Mouse (Mus musculus): ENCODE results near the gene Fbxl5. TPM values are rescaled to one million over a fixed set of nuclear protein-coding genes. Genes with fewer than 3 reads are reported as not detected.
A peak's percentile ranks its signal among the peaks of the same experiment; 100 is the strongest.

Gene Fbxl5
- polyA plus RNA-seq, 1 experiment from 2014 or later, result 71.3 TPM

DNA sequence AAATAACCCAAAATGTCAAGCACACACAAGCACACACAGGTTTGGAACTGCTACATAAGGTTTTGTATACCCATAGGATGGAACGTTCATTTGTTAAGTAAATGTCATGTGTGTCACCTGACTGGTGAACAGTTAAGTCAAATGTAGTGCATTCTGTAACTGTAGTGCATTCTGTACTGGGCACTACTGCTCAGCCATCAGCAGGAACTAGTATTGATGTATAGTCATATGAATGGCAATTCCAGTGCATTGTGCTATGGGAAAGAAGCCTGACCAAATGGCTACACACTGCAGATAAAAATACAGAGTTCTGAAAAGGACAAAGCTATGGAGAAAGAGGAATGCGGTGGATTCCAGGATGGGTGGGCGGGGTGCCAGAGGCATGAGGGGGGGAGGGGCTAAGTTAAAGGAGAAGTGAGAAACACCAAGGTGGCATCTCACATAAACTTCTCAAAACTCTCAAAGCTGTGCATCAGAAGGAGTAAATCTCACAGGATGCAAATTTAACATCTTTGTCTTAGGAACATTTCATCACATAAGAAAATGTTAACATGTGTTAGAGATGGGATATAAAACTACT is 21.2 kb upstream of the Fbxl5 start:
- Histone ChIP-seq H3K27me3 (ENCODE audit: control insufficient read depth, insufficient read depth, low read length) (no peaks in the 10 kb centered on the region), H3K4me1 (ENCODE audit: control insufficient read depth, insufficient read depth, low read length) (0 out of 2 replicates have a peak, but pooled peaks cover 2% of the 10 kb centered on the region), H3K36me3 (ENCODE audit: control insufficient read depth, insufficient read depth, low read length) (no peaks in the 10 kb centered on the region), H3K9me3 (ENCODE audit: control insufficient read depth, low read depth, low read length) (no peaks in the 10 kb centered on the region), H3K9ac (replicated peaks; ENCODE audit: low read depth, low read length) (no peak overlapping the region), H3K4me2 (replicated peaks; ENCODE audit: low read depth, low read length) (no peak overlapping the region), H3K4me3 (ENCODE audit: low read depth, low read length) (no peak overlapping the region), H3K27ac (ENCODE audit: low read length) (no peak overlapping the region)
- 58% methylated on average over 3 of the region's 3 CpGs for WGBS
- ATAC-seq (ENCODE audit: insufficient number of reproducible peaks, insufficient read depth, low FRiP score, low read depth), result no peak

DNA sequence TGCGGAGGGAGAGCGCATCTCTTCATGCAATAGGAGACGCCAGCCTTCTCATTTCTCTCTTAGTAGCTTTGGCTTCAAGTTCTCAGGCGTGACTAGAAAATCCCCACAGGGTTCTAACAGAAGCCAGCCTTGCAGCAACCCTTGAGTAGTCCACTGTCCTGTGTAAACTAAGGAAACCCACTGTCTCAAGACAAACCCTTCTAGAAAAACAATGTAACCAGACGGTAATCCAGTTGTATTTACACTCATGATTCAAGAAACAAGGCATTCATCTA is 20.5 kb upstream of the Fbxl5 start:
- peak overlapping the region; percentile 7; the same call in 1 of the 2 replicates for H3K4me2 ChIP-seq (replicated peaks; ENCODE audit: low read depth, low read length)

DNA sequence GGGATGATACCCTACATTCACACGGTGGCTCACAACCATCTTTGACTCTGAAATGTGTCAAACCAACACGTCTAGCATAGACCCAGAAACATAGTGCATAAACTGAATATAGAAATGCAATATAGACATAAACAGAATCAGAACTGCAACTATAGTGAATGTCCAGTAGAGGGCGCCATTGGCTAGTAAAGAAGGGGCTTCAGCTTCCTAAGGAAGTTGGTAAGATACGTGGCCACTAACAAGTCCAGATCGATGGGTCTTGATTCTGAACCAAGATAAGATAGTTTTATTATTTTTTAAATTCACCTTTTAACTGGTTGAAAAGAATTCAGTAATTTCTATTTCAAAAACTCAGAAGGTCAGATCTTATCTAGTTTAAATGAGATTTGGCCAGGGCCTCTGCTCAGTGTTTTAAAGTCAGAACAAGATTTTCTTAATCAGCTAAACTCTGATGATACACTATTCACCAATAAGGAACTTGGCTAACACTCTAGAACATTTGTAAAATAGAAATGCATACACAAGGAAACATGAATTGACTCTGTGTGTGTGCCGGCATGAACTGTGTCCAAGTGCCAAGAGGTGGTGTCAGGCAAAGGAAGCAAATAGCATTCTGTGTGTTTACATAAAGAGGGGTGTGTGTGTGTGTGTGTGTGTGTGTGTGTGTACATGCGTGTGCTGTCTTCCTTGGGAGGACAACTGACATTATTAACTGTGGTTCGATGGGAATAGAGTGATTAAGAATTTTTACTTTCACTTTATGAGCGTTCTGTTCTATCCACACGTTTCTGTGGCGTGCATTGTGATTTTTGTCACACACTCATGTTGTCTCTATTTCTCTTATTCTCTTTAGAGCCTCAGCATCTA is 19.9 kb upstream of the Fbxl5 start:
- 0 out of 2 replicates have a peak, but pooled peaks cover 2% of the 10 kb centered on the region for H3K4me1 ChIP-seq (ENCODE audit: control insufficient read depth, insufficient read depth, low read length)
- peak overlapping the region; percentile 7; the same call in 1 of the 2 replicates for H3K4me2 ChIP-seq (replicated peaks; ENCODE audit: low read depth, low read length)
- no peak overlapping the region for H3K4me3 ChIP-seq (ENCODE audit: low read depth, low read length)
- H3K9ac ChIP-seq (replicated peaks; ENCODE audit: low read depth, low read length), result no peak overlapping the region
- no peak for ATAC-seq (ENCODE audit: insufficient number of reproducible peaks, insufficient read depth, low FRiP score, low read depth)
- no peaks in the 10 kb centered on the region for H3K27me3 ChIP-seq (ENCODE audit: control insufficient read depth, insufficient read depth, low read length)
- no peak overlapping the region for H3K27ac ChIP-seq (ENCODE audit: low read length)
- H3K36me3 ChIP-seq (ENCODE audit: control insufficient read depth, insufficient read depth, low read length), result no peaks in the 10 kb centered on the region
- no peaks in the 10 kb centered on the region for H3K9me3 ChIP-seq (ENCODE audit: control insufficient read depth, low read depth, low read length)
- 41% methylated on average over 11 of the region's 11 CpGs for WGBS

More for the DNA sequence above, 20.5 kb upstream of the Fbxl5 start:
- H3K4me1 ChIP-seq (ENCODE audit: control insufficient read depth, insufficient read depth, low read length), result 0 out of 2 replicates have a peak, but pooled peaks cover 2% of the 10 kb centered on the region
- H3K36me3 ChIP-seq (ENCODE audit: control insufficient read depth, insufficient read depth, low read length), result no peaks in the 10 kb centered on the region
- no peak overlapping the region for H3K27ac ChIP-seq (ENCODE audit: low read length)
- no peaks in the 10 kb centered on the region for H3K27me3 ChIP-seq (ENCODE audit: control insufficient read depth, insufficient read depth, low read length)
- no peak overlapping the region for H3K4me3 ChIP-seq (ENCODE audit: low read depth, low read length)
- 77% methylated on average over 5 of the region's 5 CpGs for WGBS
- no peaks in the 10 kb centered on the region for H3K9me3 ChIP-seq (ENCODE audit: control insufficient read depth, low read depth, low read length)
- no peak overlapping the region for H3K9ac ChIP-seq (replicated peaks; ENCODE audit: low read depth, low read length)
- no peak for ATAC-seq (ENCODE audit: insufficient number of reproducible peaks, insufficient read depth, low FRiP score, low read depth)

DNA sequence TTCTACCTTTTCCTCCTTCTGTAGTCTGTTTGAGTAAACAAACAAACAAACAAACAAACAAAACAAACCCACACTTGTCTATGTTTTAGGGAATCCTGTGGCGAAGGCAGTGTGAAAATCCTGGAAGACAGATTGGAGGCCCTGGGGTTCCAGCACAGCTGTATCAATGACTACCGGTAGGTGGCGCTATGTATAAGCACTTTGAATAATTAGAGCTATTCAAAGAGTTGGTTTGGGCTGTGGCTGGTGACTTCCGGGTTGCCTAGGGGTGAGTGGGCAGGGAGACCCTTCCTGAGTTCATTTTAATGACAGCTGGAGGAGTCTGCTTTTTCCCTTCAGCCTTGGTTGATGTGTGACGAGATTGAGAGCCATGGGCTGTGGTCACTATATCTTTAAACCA is 15.9 kb upstream of the Fbxl5 start:
- ATAC-seq (ENCODE audit: insufficient number of reproducible peaks, insufficient read depth, low FRiP score, low read depth), result no peak
- Histone ChIP-seq H3K9me3 (ENCODE audit: control insufficient read depth, low read depth, low read length) (no peaks in the 10 kb centered on the region), H3K4me3 (ENCODE audit: low read depth, low read length) (no peak overlapping the region), H3K36me3 (ENCODE audit: control insufficient read depth, insufficient read depth, low read length) (no peaks in the 10 kb centered on the region), H3K9ac (replicated peaks; ENCODE audit: low read depth, low read length) (no peak overlapping the region), H3K27me3 (ENCODE audit: control insufficient read depth, insufficient read depth, low read length) (no peaks in the 10 kb centered on the region), H3K4me1 (ENCODE audit: control insufficient read depth, insufficient read depth, low read length) (0 out of 2 replicates have a peak, but pooled peaks cover 2% of the 10 kb centered on the region), H3K4me2 (replicated peaks; ENCODE audit: low read depth, low read length) (no peak overlapping the region), H3K27ac (ENCODE audit: low read length) (no peak overlapping the region)
- WGBS, result 45% methylated on average over 5 of the region's 5 CpGs

DNA sequence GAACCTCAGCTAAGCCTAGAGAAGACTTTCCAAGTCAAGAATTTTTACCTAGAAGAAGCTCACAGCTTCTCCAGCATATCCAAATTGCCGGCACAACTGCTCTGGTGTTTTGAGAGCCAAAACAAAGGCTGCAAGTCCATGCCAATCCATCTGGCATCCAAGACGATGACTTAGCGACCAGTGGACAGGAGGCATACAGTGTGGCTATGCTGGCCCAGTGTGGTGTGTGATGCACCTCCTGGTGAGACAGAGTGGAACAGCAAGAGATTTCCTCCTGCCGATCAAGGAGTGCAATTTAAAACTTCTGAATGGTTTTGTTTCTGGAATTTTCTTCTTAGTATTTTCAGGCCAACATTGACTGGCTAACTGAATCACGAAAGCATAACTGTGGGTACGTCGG is 15.2 kb upstream of the Fbxl5 start:
- H3K27me3 ChIP-seq (ENCODE audit: control insufficient read depth, insufficient read depth, low read length), result no peaks in the 10 kb centered on the region
- H3K27ac ChIP-seq (ENCODE audit: low read length), result no peak overlapping the region
- H3K9me3 ChIP-seq (ENCODE audit: control insufficient read depth, low read depth, low read length), result no peaks in the 10 kb centered on the region
- WGBS, result 91% methylated on average over 7 of the region's 7 CpGs
- no peak overlapping the region for H3K4me2 ChIP-seq (replicated peaks; ENCODE audit: low read depth, low read length)
- no peak for ATAC-seq (ENCODE audit: insufficient number of reproducible peaks, insufficient read depth, low FRiP score, low read depth)
- H3K36me3 ChIP-seq (ENCODE audit: control insufficient read depth, insufficient read depth, low read length), result no peaks in the 10 kb centered on the region
- H3K9ac ChIP-seq (replicated peaks; ENCODE audit: low read depth, low read length), result no peak overlapping the region
- H3K4me1 ChIP-seq (ENCODE audit: control insufficient read depth, insufficient read depth, low read length), result 0 out of 2 replicates have a peak, but pooled peaks cover under 1% of the 10 kb centered on the region
- no peak overlapping the region for H3K4me3 ChIP-seq (ENCODE audit: low read depth, low read length)

DNA sequence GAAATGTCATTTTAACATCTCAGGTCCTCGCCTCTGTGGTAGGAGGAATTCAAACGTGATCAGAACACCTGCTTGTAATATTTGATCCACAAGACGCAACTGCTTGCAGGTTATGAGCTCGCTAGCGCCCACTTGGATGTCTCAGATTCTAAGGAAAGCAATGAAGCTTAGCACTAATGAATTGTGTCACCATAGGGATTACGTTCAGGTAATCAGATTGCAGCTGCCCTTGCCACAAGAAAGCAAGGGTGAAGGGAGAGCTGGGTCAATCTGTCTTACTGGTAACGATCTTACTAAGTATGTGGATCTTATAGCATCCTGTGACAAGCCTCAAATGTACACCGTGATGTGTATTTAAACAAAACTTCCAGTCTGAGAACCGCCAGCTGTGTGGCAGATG is 5.9 kb upstream of the Fbxl5 start:
- no peak for ATAC-seq (ENCODE audit: insufficient number of reproducible peaks, insufficient read depth, low FRiP score, low read depth)
- H3K4me2 ChIP-seq (replicated peaks; ENCODE audit: low read depth, low read length), result no peak overlapping the region
- no peak overlapping the region for H3K9ac ChIP-seq (replicated peaks; ENCODE audit: low read depth, low read length)
- no peaks in the 10 kb centered on the region for H3K36me3 ChIP-seq (ENCODE audit: control insufficient read depth, insufficient read depth, low read length)
- no peak overlapping the region for H3K27ac ChIP-seq (ENCODE audit: low read length)
- H3K9me3 ChIP-seq (ENCODE audit: control insufficient read depth, low read depth, low read length), result no peaks in the 10 kb centered on the region
- H3K4me3 ChIP-seq (ENCODE audit: low read depth, low read length), result no peak overlapping the region
- no peaks in the 10 kb centered on the region for H3K4me1 ChIP-seq (ENCODE audit: control insufficient read depth, insufficient read depth, low read length)
- H3K27me3 ChIP-seq (ENCODE audit: control insufficient read depth, insufficient read depth, low read length), result no peaks in the 10 kb centered on the region
- WGBS, result 44% methylated on average over 9 of the region's 9 CpGs

DNA sequence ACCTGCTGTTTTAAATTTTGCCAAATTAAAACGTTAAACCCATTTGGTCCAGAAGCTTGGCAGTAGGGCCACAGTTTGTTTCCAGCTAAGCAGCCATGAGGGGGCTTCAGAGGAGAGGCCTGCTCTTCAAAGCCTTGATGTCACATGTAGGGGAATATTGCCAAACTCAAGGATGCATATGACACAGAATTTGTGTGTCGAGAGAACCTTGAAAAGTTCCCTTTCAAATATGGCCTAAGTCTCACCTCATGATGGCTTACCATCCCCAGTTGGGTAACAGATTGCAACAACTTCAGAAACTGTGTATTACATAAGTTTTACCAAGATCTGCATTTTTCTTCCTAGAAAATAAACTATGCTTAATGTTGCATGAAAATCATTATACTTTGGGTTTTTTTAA is 5.4 kb upstream of the Fbxl5 start:
- no peaks in the 10 kb centered on the region for H3K36me3 ChIP-seq (ENCODE audit: control insufficient read depth, insufficient read depth, low read length)
- H3K4me2 ChIP-seq (replicated peaks; ENCODE audit: low read depth, low read length), result no peak overlapping the region
- no peak overlapping the region for H3K27ac ChIP-seq (ENCODE audit: low read length)
- H3K9ac ChIP-seq (replicated peaks; ENCODE audit: low read depth, low read length), result no peak overlapping the region
- no peaks in the 10 kb centered on the region for H3K9me3 ChIP-seq (ENCODE audit: control insufficient read depth, low read depth, low read length)
- ATAC-seq (ENCODE audit: insufficient number of reproducible peaks, insufficient read depth, low FRiP score, low read depth), result no peak
- H3K4me3 ChIP-seq (ENCODE audit: low read depth, low read length), result no peak overlapping the region
- 90% methylated on average over 2 of the region's 2 CpGs for WGBS
- no peaks in the 10 kb centered on the region for H3K4me1 ChIP-seq (ENCODE audit: control insufficient read depth, insufficient read depth, low read length)
- H3K27me3 ChIP-seq (ENCODE audit: control insufficient read depth, insufficient read depth, low read length), result no peaks in the 10 kb centered on the region

DNA sequence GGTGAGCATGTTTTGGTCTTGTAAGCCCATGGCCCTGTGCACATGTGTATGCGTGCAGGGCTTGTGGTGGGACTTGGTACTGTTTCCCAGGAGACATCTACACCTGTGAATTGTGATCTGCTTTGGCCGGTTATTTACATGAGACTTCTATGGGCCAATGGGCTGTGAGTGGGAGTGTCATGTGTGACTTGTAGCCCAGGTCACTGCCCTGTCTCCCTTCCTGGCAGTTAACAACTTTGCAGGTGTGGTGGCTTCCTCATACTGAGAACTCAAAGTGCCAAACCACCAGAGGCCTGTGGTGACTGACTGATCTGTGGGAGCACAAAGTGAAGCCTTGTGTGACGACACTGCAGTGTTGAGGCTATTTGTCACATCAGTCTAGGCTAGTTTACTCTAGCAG is 3.1 kb upstream of the Fbxl5 start:
- no peak overlapping the region for H3K27ac ChIP-seq (ENCODE audit: low read length)
- no peak overlapping the region for H3K9ac ChIP-seq (replicated peaks; ENCODE audit: low read depth, low read length)
- H3K9me3 ChIP-seq (ENCODE audit: control insufficient read depth, low read depth, low read length), result no peaks in the 10 kb centered on the region
- H3K4me3 ChIP-seq (ENCODE audit: low read depth, low read length), result no peak overlapping the region
- no peaks in the 10 kb centered on the region for H3K27me3 ChIP-seq (ENCODE audit: control insufficient read depth, insufficient read depth, low read length)
- no peak for ATAC-seq (ENCODE audit: insufficient number of reproducible peaks, insufficient read depth, low FRiP score, low read depth)
- no peaks in the 10 kb centered on the region for H3K4me1 ChIP-seq (ENCODE audit: control insufficient read depth, insufficient read depth, low read length)
- no peaks in the 10 kb centered on the region for H3K36me3 ChIP-seq (ENCODE audit: control insufficient read depth, insufficient read depth, low read length)
- WGBS, result 79% methylated on average over 3 of the region's 3 CpGs
- no peak overlapping the region for H3K4me2 ChIP-seq (replicated peaks; ENCODE audit: low read depth, low read length)

Data from stomach, embryonic 14.5 days (tissue).